Mouse (Mus musculus) adrenal gland, adult 8-10 months (tissue): ENCODE results near the gene Higd1a. TPM values are rescaled to one million over a fixed set of nuclear protein-coding genes. Genes with fewer than 3 reads are reported as not detected.
A peak's percentile ranks its signal among the peaks of the same experiment; 100 is the strongest.

Experiments used
- DNase-seq: peaks from one replicate; pipeline ENCODE4 v3.0.0; 2022
- total RNA-seq, 4 experiments: library from RNA; stranded (reverse); gene quantifications; 2 replicates each; pipeline ENCODE4 v1.2.4; 2022

Higd1a gene
- total RNA-seq, 4 experiments from 2014 or later, result 86.5 to 102 (median 87.4) TPM

DNA sequence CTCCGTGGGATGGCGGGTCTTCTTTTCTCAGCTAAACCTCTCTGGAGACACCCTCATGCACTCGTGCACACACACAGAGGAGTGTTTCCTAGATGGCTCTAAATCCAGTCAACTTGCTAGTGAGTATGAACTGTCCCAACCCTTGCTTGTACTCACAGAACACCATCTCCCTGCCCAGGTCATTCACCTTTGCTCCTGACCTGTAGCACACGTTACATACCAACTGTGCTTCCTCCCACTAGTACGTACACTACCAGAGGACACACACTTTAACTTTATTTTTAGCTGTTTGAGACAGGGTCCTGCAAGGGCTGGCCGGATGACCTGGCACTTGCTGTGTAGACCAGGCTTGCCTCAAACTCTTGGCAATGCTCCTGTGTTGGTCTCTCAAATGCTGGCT, 20.2 kb downstream of the Higd1a start:
- no peak for DNase-seq

DNA sequence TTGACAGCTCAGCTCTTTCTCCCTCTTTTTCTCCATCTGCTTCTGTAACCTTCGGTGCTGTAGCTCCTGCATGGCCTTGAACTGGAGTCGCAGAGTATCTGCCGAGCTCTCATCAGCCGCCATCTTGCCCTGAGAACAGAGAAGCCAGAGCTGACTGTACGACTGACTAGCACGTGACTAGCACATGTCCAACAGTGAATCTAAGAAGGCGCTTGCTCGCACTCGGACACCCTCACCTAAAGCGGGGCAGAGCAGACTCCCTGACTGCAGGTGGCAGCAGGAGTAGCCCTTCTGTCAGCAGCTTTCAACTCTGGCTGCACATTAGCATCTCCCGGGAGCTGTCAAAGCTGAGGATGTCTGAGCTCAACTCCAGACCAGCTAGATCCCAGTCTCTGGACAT, 24.3 kb downstream of the Higd1a start:
- DNase-seq, result no peak

DNA sequence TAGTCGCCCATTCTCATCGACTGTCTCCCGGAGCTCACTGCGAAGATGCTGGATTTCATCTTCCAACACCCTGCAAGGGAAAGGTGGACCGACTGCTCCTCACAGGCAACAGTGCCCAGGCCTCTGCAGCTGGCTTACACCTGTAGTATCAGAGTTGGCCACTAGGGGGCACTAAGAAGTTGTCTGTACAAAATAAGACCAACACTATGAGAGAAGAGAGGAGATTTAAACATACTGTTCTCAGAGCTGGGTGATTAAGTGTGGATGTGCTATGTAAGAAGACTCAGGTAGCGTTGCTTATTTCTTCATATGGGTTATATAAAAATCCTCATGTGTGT, 27.2 kb downstream of the Higd1a start:
- DNase-seq, result peak; percentile 61

DNA sequence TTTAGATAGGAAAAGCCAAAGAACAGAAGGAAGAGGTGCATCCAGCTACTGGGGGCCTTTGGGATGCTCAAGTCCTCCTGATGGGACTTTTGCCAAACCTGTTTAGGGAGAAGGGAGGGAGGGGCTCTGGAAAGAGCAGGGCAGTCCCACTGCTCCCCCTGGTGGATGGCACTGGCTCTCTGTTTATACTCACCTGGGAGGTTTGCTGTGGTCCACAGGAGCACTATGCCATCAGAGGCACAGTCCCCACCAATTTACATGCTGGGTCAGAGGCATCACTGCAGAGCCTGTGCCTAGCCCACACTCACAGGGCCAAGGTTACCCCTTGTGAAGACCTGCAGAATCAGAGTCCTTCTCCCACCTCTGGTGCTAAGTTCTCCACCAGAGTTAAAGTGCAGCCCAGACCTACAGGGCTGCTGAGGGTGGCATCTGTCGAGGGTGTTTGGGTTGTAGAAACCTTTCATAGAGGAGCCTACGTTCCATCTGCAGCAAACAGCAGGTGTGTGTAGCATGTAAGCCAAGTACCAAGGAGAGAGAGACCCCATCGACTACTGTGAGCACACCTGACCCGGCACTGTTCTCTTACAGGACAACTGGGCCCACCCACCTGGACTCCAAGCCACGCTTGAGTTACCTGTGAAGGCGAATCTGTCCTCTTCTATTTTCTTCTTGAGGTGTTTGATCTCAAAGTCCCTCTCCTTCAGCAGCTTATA, 27.8 kb downstream of the Higd1a start:
- DNase-seq, result no peak

DNA sequence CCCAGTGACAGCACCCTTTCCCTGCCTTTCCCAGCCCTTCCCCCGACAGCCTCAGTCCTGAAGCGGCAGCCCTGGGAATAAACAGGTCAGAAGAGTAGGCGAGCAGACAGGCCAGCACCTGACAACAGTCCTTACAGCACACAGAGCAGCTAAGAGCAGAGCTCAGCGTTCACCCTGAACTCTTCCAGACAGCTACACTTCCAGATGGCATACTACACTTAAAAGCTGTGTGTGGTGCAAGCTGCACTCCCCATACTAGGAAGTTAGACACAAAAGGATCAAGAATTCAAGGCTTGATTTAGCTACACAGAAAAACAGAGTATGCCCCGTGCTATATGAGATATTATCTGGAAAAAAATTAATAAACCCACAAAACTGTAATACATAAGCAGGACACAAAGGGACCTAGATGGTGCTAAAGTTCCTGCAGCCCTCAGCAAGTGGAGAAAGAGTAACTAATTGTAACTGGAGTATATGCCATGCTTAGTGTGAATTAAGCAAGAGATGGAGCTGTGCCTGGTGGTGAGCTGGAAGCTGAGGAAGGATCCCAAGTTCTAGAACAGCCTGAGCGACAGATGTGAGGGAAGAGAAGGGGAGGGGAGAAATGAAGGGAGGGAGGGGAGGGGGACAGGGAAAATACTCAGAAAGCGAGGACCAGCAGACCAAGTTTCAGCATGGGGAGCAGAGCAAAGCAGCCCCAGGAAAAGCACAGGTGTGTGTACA, 28.7 kb downstream of the Higd1a start:
- DNase-seq, result no peak

DNA sequence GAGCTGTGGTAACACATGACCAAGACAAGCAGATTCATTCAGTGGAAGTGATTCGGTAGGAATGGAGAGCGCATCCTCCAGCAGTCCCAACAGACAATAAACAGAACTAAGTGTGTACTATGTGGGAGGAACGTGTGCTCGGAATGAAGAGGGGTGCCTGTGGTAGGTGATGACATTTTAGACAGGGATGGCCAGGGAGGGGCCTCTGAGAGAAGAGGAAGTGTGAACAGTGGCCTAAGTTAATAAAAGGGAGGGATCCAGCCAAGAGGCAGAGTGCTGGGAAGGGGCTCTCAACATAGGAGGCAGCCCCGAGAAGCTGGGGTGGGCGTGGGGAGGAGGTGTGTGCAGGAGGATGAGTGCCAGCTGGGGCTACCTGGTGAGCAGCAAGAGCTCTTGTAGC, 29.8 kb downstream of the Higd1a start:
- DNase-seq, result no peak

DNA sequence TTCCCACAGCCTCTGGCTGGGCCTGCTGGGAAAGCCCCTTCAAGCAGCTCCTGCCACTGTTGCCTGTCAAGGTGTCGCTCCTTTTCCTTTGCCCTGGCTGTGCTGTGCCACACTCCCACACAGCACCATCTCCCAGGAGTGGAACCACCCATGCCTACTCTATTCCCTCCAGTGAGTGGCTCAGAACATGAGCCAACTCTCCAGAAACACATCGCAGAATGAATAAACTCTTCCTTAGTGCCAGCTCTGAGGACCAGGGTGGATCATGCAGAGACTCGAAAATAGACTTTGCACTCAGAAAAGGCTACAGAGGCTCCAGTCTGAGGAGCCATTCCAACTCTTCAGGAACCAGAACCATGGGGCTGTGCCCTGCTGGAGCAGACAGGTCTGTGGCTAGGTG, 31.8 kb downstream of the Higd1a start:
- no peak for DNase-seq

DNA sequence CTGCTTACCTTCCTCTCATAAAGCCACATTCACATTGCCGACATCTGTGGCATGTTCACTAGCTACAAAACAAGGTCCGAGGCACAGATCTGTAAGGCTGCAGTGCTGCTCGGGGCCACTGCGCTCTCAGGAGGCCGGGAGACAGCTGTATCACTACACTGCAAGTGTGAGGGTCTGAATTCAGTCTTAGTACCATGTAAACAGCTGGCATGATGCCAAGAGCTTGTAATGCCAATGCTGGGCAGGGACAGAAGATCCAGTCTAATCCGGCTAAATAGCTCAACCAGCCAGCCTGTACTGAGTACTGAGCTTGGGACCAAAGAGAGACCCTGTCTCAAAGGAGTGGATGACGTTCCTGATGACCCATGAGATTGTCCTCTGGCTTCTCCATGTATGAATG, 34.2 kb downstream of the Higd1a start:
- DNase-seq, result no peak

DNA sequence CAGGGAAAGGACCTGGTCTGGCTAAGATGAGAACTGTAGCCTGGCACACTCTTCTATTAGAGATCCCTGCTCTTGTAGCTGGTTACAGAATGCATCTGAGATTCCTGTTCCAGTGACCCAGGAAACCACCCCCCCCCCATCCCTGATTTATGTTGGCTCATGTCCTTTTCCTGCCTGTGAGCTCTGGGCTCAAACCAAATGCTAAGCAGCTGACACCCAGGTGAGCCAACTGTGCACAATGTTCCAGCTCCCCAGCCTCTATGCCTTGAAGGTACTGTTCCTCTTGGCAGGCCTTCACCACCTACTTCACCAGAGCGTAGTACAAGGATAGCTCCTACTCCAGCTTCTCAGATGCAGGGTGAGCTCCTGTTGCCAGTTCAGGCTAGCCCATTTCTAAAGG, 35.1 kb downstream of the Higd1a start:
- no peak for DNase-seq

DNA sequence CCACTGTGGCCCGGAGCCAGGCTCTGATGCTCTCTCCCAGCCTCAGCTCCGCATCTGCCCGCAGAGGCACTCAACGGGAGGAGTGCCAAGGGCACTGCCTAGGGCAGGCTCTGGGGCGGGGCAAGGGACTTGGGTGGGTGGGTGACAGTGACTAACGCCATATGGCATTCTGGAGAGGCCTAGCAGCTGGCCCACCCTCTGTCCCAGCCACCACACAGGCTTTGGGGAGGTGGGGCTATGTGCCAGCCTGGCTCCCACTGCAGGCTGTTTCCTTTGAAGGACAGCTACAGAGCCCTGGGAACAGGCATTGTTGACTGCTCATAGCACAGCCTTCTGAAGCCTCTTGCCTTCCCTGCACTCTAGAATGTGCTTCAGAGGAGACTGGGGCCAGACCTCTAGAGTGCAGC, 35.6 kb downstream of the Higd1a start:
- no peak for DNase-seq

DNA sequence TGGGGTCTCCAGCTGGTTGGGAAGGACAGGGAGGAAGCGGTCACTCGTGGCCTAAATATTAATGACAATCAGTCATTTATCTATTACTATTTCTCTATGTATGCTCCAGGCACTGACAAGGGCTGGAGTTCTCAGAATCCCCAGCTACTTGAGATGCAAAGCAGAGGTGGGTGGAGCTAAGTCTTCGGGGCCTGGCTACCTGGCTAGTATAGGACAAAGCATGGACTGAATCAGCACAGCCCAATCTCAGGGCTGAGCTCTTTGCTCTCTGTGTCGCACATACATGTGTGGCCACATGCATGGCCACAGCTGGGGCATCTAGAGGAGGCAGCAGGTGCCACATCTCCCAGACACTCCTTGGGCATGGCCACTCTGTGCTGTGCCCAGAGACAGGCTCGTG, 37.4 kb downstream of the Higd1a start:
- DNase-seq, result no peak

DNA sequence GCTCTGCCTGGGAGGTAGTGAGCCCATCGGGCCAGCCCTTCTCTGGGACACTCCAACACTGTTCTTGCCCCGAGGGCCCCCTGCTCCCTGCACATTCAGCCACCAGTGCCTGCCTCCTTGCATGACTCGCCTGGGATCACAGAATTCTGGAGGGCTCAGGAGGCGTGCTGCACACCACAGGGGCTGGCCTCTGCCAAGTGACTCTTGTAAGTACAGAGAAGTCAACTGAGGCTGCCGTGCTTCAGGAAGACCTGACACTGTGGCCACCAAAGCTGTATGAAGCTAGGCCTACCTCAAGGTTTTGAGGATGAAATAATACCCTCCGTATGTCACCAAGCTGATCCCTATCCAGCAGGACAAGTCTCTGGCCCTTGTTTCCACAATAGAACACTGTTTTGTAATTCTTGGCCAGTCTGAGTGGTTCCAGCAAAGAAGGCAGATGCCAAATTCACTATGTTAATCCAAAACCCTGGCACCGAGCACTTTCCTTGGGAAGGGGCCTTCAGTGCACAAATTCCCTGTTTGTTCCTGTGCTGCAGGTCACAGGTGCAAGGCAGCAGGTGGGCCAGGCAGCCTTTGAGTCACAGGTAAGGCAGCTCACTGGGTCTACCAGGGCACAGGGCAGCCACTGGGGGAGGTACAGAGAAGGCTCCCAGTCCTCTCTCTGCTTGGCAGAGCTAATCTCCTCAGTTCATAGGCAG, 38.2 kb downstream of the Higd1a start:
- no peak for DNase-seq

DNA sequence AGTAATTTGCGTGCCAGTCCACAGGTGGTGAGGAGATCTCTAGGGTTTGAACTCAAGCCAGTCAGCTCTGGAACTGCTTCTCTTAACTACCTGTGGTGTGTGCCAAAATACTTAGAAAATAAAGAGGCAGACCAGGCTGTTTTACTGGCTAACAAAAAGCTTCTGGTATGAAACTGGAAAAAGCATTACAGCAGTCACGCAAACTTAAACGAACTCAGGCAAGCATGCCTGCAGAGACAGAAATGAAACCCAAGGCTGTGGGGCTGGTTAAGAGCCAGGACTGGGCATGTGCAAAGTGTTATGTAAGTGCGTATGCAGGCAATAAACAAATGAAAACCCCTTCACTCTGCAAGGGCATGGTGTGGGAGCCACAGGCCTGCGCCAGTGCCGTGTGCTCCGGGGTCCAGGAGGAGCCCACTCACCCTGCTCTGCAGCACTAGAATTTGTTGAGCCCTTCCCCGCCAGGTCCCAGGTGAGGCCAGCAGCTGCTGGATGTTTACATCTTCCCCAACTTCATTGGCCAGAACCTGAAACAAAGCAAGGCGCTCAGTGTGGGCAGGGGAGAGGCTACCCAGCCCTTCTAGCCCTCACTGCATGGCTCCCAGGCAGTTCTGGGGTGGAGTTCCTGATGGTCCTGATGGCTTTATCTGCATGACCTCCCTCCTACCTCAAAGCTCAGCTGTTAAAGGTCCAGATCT, 38.9 kb downstream of the Higd1a start:
- peak; percentile 63 for DNase-seq

DNA sequence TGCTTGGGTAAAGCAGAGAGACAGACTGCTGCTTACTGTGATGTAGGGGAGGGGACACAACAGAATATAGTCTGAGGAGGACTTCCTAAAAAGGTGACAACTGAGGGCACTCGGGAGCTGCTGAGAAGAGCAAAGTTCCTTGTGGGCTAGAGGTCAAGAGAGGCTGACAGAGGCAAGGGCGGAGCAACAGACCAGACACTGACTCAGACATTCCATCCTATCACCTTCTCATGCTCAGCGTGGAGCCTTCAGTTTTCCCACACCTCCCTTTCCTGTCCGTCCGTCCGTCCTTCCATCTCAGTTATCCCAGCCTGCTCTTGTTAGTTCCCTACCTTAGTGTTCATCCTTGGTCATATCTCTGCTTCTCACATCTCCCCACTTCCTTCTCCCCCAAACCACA, 43.0 kb downstream of the Higd1a start:
- DNase-seq, result no peak

DNA sequence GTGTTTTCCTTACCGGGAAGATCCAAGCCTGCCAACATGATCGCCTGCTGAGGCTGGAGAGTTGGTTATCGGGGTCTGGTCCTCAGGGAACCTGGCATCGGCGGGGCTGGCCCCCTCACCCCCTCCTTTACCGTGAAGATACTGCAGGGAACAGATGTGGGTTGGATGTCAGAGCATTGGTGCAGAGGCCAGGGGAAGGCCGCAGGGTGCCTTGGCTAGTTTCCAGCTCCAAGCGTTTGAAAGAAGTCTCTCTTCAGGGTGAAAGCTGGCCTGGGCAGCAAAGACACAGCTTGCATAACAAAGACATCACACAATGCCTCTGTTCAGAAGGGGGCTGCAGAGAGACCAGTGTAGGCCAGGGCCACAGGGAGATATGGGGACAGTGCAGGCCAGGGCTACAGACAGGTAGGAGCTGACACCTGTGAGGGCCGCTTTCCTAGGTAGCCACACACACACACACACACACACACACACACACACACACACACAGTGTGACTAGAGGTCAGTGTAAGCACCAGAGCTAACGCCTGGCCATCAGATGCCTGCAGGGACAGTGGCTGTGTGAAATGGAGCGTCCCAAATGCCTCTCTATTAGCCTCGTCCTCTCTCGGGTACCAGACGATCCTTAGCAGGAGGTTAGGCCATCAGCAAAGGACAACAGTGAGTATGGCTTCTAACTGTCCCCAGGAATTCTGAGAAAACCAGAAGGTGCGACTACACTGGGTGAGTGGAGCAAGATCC, 47.9 kb downstream of the Higd1a start:
- no peak for DNase-seq

DNA sequence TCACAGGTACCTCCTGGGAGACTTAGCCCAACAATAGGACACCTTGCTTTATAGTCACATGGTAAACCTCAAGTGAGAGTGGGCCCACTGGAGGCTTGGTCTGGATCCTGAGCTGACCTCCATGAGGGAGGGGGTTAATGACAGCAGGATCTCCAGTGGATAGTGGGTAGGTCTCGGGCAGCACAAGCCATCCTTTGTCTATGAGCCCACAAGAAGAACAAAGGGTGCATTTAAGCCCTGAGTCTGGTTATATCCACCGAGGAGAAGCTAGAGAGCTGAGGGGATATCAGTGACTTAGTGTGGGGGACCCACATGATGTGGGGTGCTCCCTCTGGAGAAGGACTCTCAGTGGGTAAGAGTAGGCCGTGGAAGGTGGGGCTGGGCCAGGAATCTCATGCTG, 49.7 kb downstream of the Higd1a start:
- no peak for DNase-seq

DNA sequence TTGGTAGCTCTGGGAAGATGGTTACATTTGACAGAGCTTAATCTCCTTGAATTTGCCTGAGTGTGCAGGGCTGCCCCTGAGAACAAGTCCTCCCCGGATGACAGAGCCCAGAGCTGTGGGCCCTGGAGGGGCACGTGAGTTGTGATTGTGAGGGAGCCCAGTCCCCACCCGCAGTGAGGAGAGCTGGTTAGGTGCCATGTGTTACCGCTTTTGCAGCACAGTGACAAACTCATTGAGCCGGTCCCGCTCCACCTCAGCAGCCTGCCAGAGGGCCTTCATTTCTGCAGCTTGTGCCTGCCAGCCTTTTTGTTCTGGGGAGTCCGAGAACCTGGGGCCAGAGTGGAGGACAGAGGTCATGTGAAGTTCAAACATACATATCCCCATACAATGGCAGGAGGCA, 50.2 kb downstream of the Higd1a start:
- DNase-seq, result no peak

DNA sequence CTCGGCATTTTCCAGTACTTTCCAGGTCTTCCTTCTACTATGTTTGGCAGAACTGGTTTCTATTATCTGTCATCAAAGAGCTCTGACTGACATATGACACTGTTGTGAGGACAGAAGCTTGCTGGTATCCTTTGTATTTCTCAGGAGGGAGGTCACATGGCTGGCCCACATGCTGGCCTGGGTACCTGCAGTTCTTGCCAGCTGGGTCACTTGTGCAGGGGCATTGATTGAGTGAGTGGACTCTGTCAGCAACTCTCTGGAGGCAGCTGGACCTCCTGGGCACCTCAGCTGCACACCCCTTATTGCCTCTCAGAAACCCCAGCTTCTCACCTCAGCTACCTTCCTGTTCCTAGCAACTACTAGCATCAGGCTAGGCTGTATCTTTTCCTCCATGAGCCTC, 50.6 kb downstream of the Higd1a start:
- DNase-seq, result no peak

DNA sequence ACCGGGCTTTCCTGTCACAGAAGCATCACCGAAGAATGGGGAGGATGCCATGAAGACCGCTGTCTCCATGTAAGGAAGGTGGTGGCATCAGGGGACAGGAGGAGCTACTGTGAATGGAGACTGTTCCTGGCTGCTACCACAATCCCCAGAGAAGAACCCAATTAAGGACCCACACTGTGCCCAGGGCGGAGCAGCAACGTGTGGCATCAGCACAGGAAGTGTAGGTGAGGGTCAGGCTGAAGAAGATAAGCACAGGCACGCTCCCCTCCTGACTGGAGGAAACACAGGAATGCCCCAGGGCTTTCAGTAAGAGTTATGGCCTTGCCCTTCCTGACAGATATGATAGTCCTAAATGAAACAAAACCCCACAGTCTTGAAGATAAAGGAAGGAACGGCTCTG, 55.4 kb downstream of the Higd1a start:
- no peak for DNase-seq

DNA sequence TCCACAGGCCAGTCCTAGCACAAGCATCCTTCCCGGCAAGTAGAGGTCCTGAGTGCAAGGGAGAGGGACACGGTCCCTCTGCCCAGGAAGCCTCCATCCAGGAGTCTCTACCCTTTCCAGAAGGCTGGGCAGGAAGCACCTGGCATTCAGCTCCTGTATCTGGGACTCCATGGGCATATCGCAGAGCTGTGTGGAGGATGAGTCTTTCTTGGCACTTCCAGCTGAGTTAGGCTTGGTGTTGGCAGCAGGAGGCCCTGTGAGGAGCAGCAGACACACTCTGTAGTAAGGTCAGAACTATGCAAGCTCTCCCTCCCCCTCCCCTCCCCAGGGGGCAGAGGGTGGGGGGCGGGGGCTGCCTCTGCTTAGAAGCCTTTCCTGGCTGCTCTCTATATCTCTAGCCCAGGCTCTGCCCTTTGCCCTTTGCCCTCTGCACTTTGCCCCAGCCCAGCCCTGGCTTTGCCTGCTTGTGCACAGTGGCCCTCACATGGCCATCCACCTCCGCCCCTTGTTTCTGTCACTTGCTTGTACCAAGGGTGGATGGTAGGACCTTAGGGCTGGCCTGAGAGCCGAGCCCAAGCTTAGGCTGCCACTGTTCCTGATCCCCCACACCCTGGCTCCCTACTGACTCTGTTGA, 59.2 kb downstream of the Higd1a start:
- DNase-seq, result no peak
